Mouse (Mus musculus) left cerebral cortex, postnatal 25 days (tissue): ENCODE data around the gene Zdhhc16. TPM values are rescaled to one million over a fixed set of nuclear protein-coding genes. Genes with fewer than 3 reads are reported as not detected.
A peak's percentile ranks its signal among the peaks of the same experiment; 100 is the strongest.
"Not testable (repeated sequence)": the region's sequence is repeated elsewhere in the genome, so short reads cannot be mapped to it uniquely, and the experiment has no call there.

Source experiments
- DNase-seq, 2 experiments: peaks; one replicate each; pipeline ENCODE4 v3.0.0; 2022; ENCODE audit warnings: low spot score in 2 of 2, mixed read lengths in 1 of 2
- intact Hi-C: fragments of 180-260 bp; cut with DNase I; formaldehyde crosslinking; loops from one replicate; pipeline ENCODE4 v1.15.1; 2025
- total RNA-seq, 2 experiments: library from RNA; stranded (reverse); gene quantifications; 2 replicates each; pipeline ENCODE4 v1.2.3; 2021

The Zdhhc16 gene
- total RNA-seq, 2 experiments from 2014 or later = 45.3 to 46.2 TPM

DNA sequence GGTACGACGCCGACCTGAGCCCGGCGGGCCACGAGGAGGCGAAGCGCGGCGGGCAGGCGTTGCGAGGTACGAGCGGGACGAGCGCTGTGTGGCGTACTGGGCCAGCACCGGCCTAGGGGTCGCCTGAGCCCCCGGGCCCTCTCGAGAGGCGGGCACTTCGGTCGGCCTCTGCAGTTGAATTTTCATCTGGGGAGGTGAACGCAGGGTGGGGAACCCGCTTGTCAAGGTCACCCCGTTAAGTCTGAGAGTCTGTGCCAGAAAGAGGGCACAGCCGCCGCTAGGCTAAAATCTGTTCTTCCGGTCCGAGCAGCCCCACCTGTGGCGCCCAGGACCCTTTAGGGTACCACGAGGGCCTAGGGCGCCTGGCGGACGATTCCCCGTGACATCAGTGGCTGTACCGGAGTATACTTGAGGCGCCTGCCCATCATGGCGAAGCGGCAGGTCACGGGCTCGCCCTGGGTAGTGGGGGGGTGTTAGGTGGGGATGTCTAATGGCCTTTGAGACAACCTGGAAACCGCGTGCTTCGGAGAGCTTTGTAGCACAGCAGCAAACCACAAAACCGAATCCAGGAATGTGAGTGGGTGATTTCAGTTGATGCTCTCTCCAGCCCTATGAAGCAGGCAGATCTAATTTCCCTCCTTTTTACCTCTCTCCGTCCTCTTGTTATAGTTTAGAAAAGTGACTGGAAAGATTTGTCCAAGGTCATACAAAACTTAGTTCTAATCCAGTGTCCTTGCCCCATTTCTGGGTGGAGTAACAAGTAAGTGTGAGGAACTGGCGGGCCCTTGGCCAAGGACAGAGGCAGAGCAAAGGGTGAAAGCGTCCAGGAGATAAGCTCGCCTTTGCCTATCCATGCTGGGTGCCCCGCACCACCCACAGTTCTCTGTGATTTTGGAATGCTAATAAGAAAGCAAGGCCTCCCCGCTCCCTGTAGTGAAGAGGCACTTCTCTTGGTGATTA is 20.9 kb upstream of the Zdhhc16 start:
- intact Hi-C loops = no loop called here
- peak in 1 of 2 experiments; percentile 25 for DNase-seq

DNA sequence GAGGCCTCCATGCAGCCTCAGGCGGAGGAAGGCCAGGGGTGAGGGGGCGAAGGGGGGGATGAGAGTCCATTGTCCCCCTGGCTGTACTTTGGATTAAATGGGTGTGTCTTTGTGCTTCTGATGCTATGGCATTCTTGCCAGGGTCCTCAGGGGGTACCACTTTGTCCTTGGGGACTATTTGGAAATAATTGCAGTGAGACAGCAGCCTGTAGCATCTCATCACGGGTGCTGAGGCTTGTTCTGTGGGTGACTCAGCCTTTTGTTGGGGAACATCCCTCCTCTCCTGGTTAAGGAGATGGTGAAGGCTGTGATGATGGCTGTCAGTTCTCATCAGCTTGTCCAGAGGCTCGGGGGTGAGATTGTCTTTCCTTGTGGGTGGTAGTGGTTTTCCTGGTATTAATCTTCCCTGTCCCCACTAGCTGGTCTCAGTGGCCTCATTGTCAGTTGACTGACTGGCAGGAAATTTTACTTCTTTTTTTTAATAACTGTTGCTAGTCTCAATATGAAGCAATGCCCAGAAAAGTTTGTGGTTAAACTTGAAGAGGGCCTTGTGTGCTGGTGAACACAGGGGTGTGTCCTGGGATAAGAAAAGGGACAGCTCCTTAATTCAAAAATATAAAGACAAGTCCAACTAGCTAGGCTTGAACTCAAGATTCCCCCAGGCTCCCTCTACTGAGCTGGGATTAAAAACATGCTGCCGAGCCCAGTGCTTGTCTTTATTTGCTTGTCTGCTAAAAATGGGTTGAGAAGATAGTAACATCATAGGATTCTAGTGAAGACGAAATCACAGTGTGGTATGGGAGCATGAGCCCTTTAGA is 19.3 kb upstream of the Zdhhc16 start:
- intact Hi-C loops = no loop called here
- no peak for DNase-seq

DNA sequence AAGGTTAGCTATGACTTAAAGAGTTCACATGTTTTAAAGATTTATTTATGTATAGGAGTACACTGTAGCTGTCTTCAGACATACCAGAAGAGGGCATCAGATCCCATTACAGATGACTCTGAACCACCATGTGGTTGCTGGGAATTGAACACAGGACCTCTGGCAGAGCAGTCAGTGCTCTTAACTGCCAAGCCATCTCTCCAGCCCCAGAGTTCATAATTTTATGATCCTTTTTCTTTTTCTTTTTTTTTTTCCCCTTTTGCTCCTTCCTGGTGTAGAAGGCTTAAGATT is 18.7 kb upstream of the Zdhhc16 start:
- DNase-seq, intact Hi-C loops: not testable (repeated sequence)

DNA sequence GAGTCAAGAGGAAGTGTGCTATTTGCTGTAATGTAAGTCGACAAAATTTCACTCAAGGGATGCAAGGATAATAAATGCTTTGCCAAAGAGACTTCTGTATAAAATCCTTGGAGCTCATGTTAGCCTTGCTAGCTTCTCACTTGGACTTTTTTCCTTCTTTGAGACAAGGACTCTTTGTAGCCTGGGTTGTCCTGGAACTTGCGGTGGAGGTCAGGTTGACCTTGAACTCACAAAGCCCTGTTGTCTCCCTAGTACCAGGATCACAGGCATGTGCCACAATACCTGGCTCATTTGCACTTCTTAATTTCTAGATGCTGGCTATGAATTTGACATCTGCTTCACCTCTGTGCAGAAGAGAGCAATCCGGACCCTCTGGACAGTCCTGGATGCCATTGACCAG is 18.0 kb upstream of the Zdhhc16 start:
- intact Hi-C loops = no loop called here
- no peak for DNase-seq

DNA sequence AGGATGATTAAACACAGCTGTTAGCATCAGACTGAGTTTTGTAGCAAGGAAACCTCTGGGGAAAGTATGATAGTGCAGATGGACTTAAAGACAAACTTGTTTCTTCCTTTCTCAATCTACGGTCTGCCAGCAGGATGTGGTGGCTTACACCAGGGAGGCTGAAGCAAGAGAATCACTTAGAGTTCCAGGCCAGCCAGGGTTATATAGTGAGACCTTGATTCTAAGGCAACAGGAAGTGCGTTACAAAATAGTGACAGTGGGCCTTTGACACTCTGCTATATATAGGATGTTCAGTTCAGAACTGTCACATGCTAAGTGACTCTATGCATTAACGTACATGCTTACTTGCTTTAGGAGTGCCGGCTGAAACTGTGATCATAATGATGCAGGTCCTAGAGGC is 16.4 kb upstream of the Zdhhc16 start:
- intact Hi-C loops = no loop called here

DNA sequence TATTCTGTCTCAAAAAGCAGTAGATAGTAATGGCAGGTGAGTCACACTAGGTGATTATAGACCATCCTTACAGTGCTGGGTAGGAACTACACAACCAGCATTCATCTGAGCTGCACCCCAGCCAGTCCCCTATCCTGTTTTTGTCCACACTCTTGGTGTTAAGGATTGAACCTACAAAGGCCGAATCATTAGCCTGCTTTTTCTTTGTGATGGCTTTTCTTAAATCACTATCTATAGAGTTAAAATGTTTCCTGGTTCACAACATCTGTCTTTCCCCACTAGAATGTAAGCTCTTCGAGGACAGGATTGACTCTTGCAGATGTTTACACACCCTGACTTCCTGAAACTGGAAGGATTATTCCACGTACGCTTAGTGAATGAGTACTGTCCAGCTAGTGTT is 13.8 kb upstream of the Zdhhc16 start:
- DNase-seq = no peak
- intact Hi-C loops = no loop called here

More for the DNA sequence above, 16.4 kb upstream of the Zdhhc16 start:
- no peak for DNase-seq

DNA sequence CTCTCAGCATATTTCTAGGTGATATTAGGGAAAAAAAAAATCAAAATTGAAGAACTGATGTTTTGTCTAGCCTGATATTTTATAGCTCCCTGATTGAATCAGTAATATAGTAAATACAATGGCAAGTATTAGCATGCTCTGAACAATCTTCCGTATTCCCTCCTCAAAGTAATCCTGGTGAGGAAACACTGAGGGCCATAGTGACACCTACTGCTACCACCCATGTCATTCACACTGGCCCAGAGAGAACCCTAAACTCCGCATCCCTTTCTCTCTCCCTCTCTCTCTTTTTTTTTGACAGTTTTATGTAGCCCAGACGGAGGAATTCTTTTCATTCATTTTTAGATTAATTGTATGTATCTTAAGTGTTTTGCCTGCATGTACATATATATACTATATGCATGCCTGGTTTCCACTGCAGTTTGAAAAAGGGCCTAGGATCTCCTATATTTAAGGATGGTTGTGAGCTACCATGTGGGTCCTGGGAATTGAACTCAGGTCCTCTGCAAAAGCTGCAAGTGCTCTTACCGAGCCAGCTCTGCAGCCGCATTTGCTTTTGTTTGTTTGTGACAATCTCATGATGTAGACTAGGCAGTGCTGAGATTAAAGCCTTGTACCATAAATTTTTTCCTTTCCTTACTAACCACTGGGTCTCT is 12.7 kb upstream of the Zdhhc16 start:
- intact Hi-C loops = no loop called here
- no peak for DNase-seq

DNA sequence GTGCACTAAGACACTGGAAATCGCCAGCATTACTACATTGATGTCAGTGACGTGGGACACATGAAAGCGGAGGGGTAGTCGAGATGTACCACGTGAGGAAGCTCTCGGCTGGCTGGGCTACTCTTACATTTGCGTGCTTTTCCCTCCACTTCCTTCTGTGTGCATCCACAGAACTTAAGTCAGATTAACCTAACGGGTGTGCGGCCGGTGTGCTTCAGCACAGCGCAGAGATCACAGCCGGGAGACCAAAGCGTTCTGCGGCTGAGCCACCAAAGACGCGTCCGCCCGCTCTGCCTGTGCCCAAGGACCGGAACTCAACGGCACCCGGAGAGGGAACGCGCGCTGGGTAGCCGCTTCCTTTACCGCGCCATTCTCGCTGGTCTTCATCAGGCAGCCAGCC is 594 bp upstream of the Zdhhc16 start:
- intact Hi-C loops = loop anchor here (5.0 kb wide), 1 partner anchor 100 kb away; no protein-coding TSS in a partner anchor
- no peak for DNase-seq

DNA sequence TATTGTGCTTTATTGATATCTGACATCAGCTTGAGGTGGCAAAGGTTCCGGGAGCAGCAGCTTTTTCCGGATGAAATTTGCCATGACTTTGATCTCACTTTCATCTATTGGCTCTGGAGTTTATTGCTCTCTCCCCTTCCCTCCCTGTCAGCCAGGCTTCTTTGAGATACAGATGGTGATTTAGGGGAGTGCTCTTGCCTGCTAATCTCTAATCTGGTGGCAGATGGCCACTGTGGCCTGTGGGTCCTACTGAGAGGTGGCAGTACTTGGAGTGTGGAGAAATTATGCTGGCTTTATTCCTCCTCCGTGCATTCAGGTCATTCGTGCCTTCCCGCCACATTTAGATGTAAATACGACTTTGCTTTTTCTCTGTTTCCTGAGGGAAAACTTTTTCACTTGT is 844 bp downstream of the Zdhhc16 start:
- DNase-seq = no peak
- intact Hi-C loops = loop anchor here (5.0 kb wide), 1 partner anchor 98 kb away; no protein-coding TSS in a partner anchor

DNA sequence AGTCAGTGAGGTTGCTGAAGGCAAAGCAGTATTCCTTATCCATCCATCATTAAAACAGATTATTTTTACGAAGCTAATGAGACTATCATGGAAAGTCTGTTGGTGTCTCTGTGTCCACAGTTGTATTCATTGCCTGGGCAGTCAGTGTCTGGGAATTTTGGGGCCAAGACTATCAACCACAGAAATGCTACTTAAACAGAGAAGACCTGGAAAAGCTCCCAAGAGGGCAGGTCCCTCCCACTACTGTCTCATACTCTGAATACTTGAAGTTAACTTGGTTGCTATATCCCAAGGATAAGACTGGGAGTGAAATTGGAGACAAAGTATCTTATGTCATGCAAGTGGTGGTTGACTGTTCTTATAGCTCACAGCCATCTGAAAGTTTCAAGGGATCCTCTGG is 2.6 kb downstream of the Zdhhc16 start:
- intact Hi-C loops = no loop called here
- DNase-seq = no peak

DNA sequence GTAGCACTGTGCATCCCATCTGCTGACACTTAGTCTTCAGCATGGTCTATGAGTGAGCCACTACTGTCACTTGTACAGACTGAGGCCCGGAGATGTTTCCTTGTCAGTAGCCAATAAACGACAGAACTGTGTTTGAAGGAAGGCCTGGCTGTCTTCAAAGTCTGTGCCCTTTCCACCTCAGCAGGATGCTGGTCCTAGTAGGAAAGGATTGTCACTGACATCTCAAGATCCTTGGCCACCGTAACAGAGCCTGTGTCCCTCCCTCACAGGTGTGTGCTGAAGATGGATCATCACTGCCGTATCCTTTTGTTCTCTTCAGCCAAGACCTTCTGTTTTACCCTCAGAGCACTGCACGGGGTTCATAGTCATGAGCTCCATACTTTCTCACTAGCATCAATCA is 5.3 kb downstream of the Zdhhc16 start:
- no peak for DNase-seq
- intact Hi-C loops = no loop called here

DNA sequence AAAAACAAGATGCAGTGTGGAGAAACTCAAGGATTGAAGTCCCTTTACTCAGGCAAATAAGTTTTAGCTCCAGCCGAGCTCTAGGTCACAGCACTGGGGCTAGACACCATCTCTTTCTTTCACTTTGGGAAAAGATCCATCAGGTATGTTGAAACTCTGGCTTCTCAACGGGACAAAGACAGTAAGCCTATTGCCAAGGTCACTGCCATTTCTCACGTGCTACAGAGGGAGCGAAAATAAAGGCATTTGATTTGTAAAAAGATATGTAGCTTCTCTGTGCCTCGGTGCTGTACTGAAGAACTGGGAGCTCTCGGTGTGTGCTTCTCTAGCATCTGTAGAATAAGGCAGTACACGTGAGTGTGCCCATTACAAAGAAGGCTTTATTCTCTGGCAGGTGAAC is 10.6 kb downstream of the Zdhhc16 start:
- DNase-seq = no peak
- intact Hi-C loops = no loop called here

DNA sequence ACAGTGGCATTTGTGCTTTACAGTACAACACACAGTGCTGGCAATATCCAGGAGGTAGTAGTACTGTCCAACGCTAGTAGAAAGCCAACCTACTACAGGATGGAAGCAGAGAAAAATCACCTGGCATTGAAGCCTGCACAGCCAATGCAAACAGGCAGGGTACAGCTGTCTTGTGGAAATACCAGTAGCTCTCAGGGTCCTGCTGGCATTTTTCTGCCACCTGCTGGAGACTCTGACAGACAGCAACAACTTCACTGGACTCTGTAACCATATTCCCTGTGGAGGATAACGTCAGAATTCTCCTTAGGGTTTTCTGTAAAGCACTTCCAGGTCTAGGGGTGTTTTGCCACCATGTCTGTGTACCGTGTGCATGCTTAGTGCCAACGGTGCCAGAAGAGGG is 19.0 kb downstream of the Zdhhc16 start:
- DNase-seq = peak in 1 of 2 experiments; percentile 43
- intact Hi-C loops = no loop called here

DNA sequence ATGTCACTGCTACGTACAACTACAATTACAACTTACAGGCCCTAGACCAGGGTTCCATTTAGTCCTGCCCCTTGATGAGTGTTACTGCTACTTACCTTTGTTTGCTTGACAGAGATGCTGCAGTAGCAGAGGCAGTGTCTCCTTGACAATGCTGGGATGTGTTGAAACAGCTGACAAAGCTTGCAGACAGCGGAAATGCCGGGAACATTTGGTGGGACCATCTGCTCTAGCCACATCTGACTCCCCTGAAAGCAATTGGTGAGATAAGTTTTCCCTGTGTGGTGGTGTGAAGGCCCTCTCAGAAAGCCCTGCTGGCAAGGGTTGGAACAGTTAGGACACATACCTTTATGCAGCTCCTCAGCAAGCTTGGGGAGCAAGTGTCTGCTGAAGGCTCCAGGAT is 20.3 kb downstream of the Zdhhc16 start:
- intact Hi-C loops = no loop called here
- peak in 1 of 2 experiments; percentile 41 for DNase-seq

DNA sequence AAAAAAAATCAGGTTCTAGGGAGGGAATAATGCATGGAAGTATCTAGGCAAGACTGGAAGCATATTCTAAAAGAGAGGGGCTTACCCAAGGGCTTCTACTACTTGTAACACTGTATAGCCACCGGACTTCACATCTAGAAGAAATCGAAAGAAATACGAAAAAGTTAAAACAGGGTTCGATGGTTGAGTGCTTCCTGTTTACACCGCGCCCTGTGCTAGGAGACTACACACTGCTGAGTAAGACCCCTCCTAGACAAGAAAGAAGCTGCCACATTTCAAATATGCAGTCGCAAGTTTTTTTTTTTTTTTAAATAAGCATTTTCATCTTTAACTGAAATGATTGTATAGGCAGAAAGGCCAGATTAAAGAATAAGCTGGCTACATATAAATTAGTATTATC is 36.3 kb downstream of the Zdhhc16 start:
- DNase-seq = no peak
- intact Hi-C loops = no loop called here

DNA sequence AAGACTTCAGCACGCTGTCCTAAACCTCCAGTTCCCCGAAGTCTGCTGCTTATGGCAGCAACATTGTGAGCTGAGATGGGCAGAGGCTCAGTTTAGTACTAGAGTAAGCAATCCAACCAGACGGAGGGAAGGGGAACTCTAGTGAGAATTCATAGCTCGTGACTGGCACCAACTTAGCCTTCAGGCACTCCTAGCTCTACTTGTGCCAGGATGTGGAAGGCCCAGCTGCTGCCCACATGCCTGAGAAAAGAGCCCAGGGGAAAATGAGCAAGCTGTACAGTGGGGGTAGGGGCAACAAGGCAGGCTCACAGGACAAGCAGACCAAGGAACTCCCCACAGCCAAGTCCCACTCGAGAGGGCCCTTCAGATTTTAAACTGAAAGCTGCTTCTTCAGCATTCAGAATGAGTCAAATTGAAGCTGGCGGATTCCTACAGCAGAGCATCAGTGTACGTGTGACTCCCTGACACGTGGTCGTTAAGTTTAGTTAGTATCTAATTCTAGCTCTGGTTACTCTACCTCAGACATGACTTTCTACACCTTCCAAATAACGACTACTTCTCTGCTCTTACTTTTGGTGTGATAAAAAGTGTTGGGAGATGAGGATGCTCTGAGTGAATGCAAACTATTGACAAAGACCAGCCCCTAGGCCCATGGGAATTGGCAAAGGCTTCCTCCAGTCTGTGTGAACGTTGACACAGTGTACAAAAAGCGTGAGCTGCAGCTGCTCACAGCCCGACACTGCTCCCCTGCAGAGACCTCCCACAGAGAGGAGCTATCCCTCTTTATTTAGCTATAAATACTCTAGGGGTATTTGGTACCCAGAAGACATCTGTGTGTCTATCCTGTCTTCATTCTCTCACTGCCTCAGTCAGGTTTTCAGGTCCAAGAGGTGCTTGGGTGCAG is 40.9 kb downstream of the Zdhhc16 start:
- DNase-seq = peak; percentile 28 to 83
- intact Hi-C loops = no loop called here

DNA sequence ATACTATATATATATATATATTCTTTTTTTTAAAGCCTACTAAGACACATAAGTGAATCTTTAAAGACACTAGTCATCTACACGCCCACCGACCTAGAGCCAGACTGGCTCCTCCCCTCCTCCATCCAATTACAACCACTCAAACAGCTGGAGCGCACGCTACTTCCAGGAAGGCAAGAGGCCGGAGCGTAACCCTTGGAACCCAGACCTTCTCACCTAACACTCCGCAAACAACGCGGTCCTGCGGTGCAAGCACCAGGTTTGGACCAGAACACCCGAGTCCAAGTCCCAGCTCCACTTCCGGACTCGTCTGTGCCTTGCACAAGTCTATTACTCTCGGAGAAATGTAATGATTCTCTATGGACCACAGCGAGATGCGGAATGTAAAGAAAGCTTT is 47.1 kb downstream of the Zdhhc16 start:
- intact Hi-C loops = loop anchor here (2.0 to 5.0 kb wide), 2 partner anchors 36 to 107 kb away; partner anchors contain the start of gene Morn4
- peak; percentile 16 to 43 for DNase-seq

DNA sequence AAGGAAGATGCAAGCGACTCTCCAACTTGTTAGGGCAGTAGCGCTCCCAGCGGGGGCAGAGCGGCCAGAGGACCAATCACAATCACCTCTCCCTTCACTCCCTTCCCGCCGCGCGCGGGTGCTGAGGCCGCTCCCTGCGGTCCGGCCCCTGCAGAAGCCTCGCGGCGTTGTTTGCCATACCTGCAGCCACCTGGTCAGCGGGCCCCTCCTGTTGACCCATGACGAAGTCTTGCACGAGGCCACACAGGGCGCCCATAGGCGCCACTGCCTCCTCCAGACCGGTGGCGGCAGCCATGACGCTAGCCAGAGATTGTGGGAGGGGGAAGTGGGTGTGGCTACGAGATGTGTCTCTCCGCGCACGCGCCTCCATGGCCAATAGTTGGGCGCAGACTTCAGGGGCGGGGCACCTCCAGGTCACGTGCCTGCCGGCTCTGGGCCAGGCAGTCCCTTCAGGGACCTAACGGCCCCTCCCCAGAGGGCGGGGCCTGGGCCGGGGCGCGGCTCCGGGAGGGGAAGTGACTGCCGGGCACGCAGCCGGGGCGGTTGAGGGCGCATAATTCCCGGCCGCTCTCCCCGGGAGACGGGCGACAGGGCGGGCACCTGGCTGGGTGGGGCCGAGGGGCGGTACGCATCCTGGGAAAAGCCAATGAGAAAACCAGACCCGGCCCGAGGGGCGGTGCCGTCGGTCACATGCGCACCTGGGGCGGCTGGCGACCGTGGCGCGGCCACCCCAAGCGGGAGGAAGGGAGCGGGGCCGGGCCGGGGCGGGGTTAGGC is 47.7 kb downstream of the Zdhhc16 start, which contains the start of gene Mms19:
TSS of gene Mms19 (minus strand) at position 339 of the 776 bp plus-strand sequence.
- peak; percentile 99 to 100 for DNase-seq
- intact Hi-C loops = loop anchor here (2.0 to 5.0 kb wide), 2 partner anchors 36 to 106 kb away; partner anchors contain the start of gene Morn4
